Mouse (Mus musculus) E14TG2a.4 (cell line): Measurements from ENCODE around the gene Slc35b1.

Experiments used
- H3K27me3 ChIP-seq: 2 replicates; pipeline ENCODE4 v1.6.1; 2014; ENCODE audit warnings: low read length, control low read depth; ENCODE audit not compliant: insufficient read depth
- H3K36me3 ChIP-seq: 2 replicates; pipeline ENCODE4 v1.6.1; 2014; ENCODE audit warnings: low read length, control low read depth; ENCODE audit not compliant: insufficient read depth
- H3K4me1 ChIP-seq: replicated peaks from 2 replicates; pipeline ENCODE4 v1.6.1; 2014; ENCODE audit warnings: low read depth, low read length, control low read depth
- H3K4me3 ChIP-seq: replicated peaks from 2 replicates; pipeline ENCODE4 v1.5.1; 2014; ENCODE audit warnings: mild to moderate bottlenecking, low read length
- H3K9me3 ChIP-seq: 2 replicates; pipeline ENCODE4 v1.6.1; 2014; ENCODE audit warnings: low read length, control low read depth
- CTCF ChIP-seq: conservative IDR thresholded peaks from 2 replicates; pipeline ENCODE4 v1.5.1; 2014; ENCODE audit warnings: low read length
- NANOG ChIP-seq: IDR thresholded peaks from 2 replicates; pipeline ENCODE4 v1.6.1; 2014; ENCODE audit warnings: borderline replicate concordance, low read length, mixed read lengths
- POU5F1 ChIP-seq: IDR thresholded peaks from 2 replicates; pipeline ENCODE4 v1.6.1; 2014; ENCODE audit warnings: low read length, borderline replicate concordance

Gene Slc35b1

GRCm38 (mm10) chr11:95387354-95387753, 2.9 kb downstream of the Slc35b1 start:
- Histone ChIP-seq H3K4me1 (peaks cover 62% of the 10 kb centered on the region), H3K27me3 (no peaks in the 10 kb centered on the region), H3K4me3 (no peak overlapping the region), H3K36me3 (peaks cover 65% of the 10 kb centered on the region), H3K9me3 (no peaks in the 10 kb centered on the region)
- no peak for TF ChIP-seq NANOG
- no peak for TF ChIP-seq CTCF
- TF ChIP-seq POU5F1 = no peak

GRCm38 (mm10) chr11:95389006-95389405, 4.5 kb downstream of the Slc35b1 start:
- H3K27me3 ChIP-seq = no peaks in the 10 kb centered on the region
- TF ChIP-seq POU5F1 (no peak), CTCF (peak; percentile 25), NANOG (no peak)

GRCm38 (mm10) chr11:95390420-95390819, 5.9 kb downstream of the Slc35b1 start:
- Histone ChIP-seq H3K4me1 (peaks cover 60% of the 10 kb centered on the region), H3K36me3 (peaks cover 73% of the 10 kb centered on the region), H3K27me3 (no peaks in the 10 kb centered on the region), H3K9me3 (no peaks in the 10 kb centered on the region), H3K4me3 (no peak overlapping the region)
- TF ChIP-seq POU5F1 (no peak), CTCF (no peak), NANOG (no peak)

More at GRCm38 (mm10) chr11:95389006-95389405, 4.5 kb downstream of the Slc35b1 start:
- no peaks in the 10 kb centered on the region for H3K9me3 ChIP-seq
- H3K4me3 ChIP-seq = no peak overlapping the region
- H3K36me3 ChIP-seq = peaks cover 73% of the 10 kb centered on the region
- H3K4me1 ChIP-seq = peaks cover 63% of the 10 kb centered on the region

GRCm38 (mm10) chr11:95391201-95391600, 6.7 kb downstream of the Slc35b1 start:
- H3K27me3 ChIP-seq = no peaks in the 10 kb centered on the region
- H3K4me1 ChIP-seq = peaks cover 55% of the 10 kb centered on the region
- no peaks in the 10 kb centered on the region for H3K9me3 ChIP-seq
- H3K4me3 ChIP-seq = no peak overlapping the region
- H3K36me3 ChIP-seq = peaks cover 70% of the 10 kb centered on the region
- TF ChIP-seq CTCF (no peak), POU5F1 (no peak), NANOG (no peak)

GRCm38 (mm10) chr11:95391743-95392142, 7.3 kb downstream of the Slc35b1 start:
- peaks cover 64% of the 10 kb centered on the region for H3K36me3 ChIP-seq
- no peak overlapping the region for H3K4me3 ChIP-seq
- no peak for TF ChIP-seq NANOG
- no peak for TF ChIP-seq POU5F1
- no peak for TF ChIP-seq CTCF
- no peaks in the 10 kb centered on the region for H3K9me3 ChIP-seq
- H3K4me1 ChIP-seq = peaks cover 53% of the 10 kb centered on the region
- H3K27me3 ChIP-seq = no peaks in the 10 kb centered on the region

- H3K9me3 ChIP-seq = no peaks in the 10 kb centered on the region
Measured at GRCm38 (mm10) chr11:95392223-95392667, 7.8 kb downstream of the Slc35b1 start.

GRCm38 (mm10) chr11:95392708-95393499, 8.4 kb downstream of the Slc35b1 start:
- no peaks in the 10 kb centered on the region for H3K27me3 ChIP-seq
- no peak for TF ChIP-seq POU5F1
- H3K9me3 ChIP-seq = no peaks in the 10 kb centered on the region
- H3K4me1 ChIP-seq = peaks cover 42% of the 10 kb centered on the region
- no peak overlapping the region for H3K4me3 ChIP-seq
- H3K36me3 ChIP-seq = peaks cover 53% of the 10 kb centered on the region

More at GRCm38 (mm10) chr11:95392223-95392667, 7.8 kb downstream of the Slc35b1 start:
- no peak for TF ChIP-seq CTCF
- TF ChIP-seq NANOG = no peak
- no peak for TF ChIP-seq POU5F1
- Histone ChIP-seq H3K4me1 (peaks cover 49% of the 10 kb centered on the region), H3K36me3 (peaks cover 59% of the 10 kb centered on the region), H3K4me3 (no peak overlapping the region; the same call in 1 of the 2 replicates), H3K27me3 (no peaks in the 10 kb centered on the region)

GRCm38 (mm10) chr11:95393500-95393816, 9.0 kb downstream of the Slc35b1 start:
- peaks cover 47% of the 10 kb centered on the region for H3K36me3 ChIP-seq
- no peak for TF ChIP-seq CTCF
- peaks cover 39% of the 10 kb centered on the region for H3K4me1 ChIP-seq
- H3K9me3 ChIP-seq = no peaks in the 10 kb centered on the region
- no peak overlapping the region for H3K4me3 ChIP-seq
- H3K27me3 ChIP-seq = peaks cover 2% of the 10 kb centered on the region; the same call in 1 of the 2 replicates

GRCm38 (mm10) chr11:95394112-95394511, 9.6 kb downstream of the Slc35b1 start:
- Histone ChIP-seq H3K27me3 (peaks cover 8% of the 10 kb centered on the region), H3K4me3 (no peak overlapping the region), H3K4me1 (peaks cover 38% of the 10 kb centered on the region), H3K36me3 (peaks cover 41% of the 10 kb centered on the region), H3K9me3 (no peaks in the 10 kb centered on the region)
- TF ChIP-seq CTCF (no peak), NANOG (no peak), POU5F1 (no peak)
